Mouse (Mus musculus) stomach, postnatal 0 days (tissue): ENCODE results near the gene Cd151.

Experiments
- CTCF ChIP-seq: IDR thresholded peaks from 2 replicates; pipeline ENCODE4 v1.5.1; 2016; ENCODE audit warnings: antibody characterized with exemption, low read depth, mild to moderate bottlenecking, moderate library complexity
- EP300 ChIP-seq: optimal IDR thresholded peaks from 2 replicates; pipeline ENCODE3; 2016; ENCODE audit warnings: antibody characterized with exemption

GRCm38 (mm10) chr7:141483114-141483653 lies 16.0 kb downstream of the Cd151 start:
- TF ChIP-seq CTCF: no peak
- no peak for TF ChIP-seq EP300
